Mouse (Mus musculus): ENCODE measurements around the gene Tbx19. TPM values are rescaled to one million over a fixed set of nuclear protein-coding genes. Genes with fewer than 3 reads are reported as not detected.

Tbx19 gene
- polyA plus RNA-seq, 1 experiment from 2014 or later: not detected

Other genes starting within 250 kb of the Tbx19 start
- gene Xcl1, start 225.2 kb downstream of the Tbx19 start, polyA plus RNA-seq (2016; fragmentation: Nextera tagmentation; extraction: Ambion mirVana): not detected in 2 replicates
- 16.8 and 18.2 TPM in 2 replicates for gene Sft2d2, start 33.7 kb upstream of the Tbx19 start, polyA plus RNA-seq (2016; fragmentation: Nextera tagmentation; extraction: Ambion mirVana)
- 93.2 and 95.9 TPM in 2 replicates for gene Tiprl, start 76.2 kb upstream of the Tbx19 start, polyA plus RNA-seq (2016; fragmentation: Nextera tagmentation; extraction: Ambion mirVana)
- 2.2 and 2.3 TPM in 2 replicates for gene Gpr161, start 135.0 kb upstream of the Tbx19 start, polyA plus RNA-seq (2016; fragmentation: Nextera tagmentation; extraction: Ambion mirVana)